Mouse (Mus musculus) kidney, postnatal 0 days (tissue): Measurements from ENCODE around the gene Rassf3. TPM values are rescaled to one million over a fixed set of nuclear protein-coding genes. Genes with fewer than 3 reads are reported as not detected.
A peak's percentile ranks its signal among the peaks of the same experiment; 100 is the strongest.

Experiments used
- ATAC-seq: fragments of 200-750 bp; cut with Nextera tagmentation; replicated peaks from 2 replicates; pipeline ENCODE4 v1.8.0; 2017; ENCODE audit warnings: low read depth, moderate number of reproducible peaks, moderate TSS enrichment, moderate library complexity; ENCODE audit not compliant: low FRiP score
- DNase-seq: peaks from one replicate; pipeline ENCODE4 v3.0.0-alpha.2; 2016; ENCODE audit warnings: low spot score
- H3K27ac ChIP-seq: fragments of 300-500 bp; sonication (generic); 2 replicates; pipeline ENCODE4 v1.5.1; 2014; ENCODE audit warnings: mild to moderate bottlenecking
- H3K27me3 ChIP-seq: fragments of 300-500 bp; sonication (generic); 2 replicates; pipeline ENCODE4 v1.6.1; 2014; ENCODE audit warnings: low read length, mixed read lengths; ENCODE audit not compliant: insufficient read depth
- H3K36me3 ChIP-seq: fragments of 300-500 bp; sonication (generic); 2 replicates; pipeline ENCODE4 v1.6.1; 2014; ENCODE audit warnings: low read length, mixed read lengths; ENCODE audit not compliant: insufficient read depth
- H3K4me1 ChIP-seq: fragments of 300-500 bp; sonication (generic); replicated peaks from 2 replicates; pipeline ENCODE4 v1.6.1; 2014; ENCODE audit warnings: antibody characterized with exemption, low read length, mixed read lengths; ENCODE audit not compliant: insufficient read depth
- H3K4me2 ChIP-seq: fragments of 300-500 bp; sonication (generic); 2 replicates; pipeline ENCODE4 v1.6.1; 2014; ENCODE audit warnings: mild to moderate bottlenecking, low read length, moderate library complexity, mixed read lengths
- H3K4me3 ChIP-seq: fragments of 300-500 bp; sonication (generic); replicated peaks from 2 replicates; pipeline ENCODE4 v1.5.1; 2014; ENCODE audit warnings: low read depth, low read length
- H3K9ac ChIP-seq: fragments of 300-500 bp; sonication (generic); 2 replicates; pipeline ENCODE4 v1.6.1; 2014; ENCODE audit warnings: low read depth, low read length
- H3K9me3 ChIP-seq: fragments of 300-500 bp; sonication (generic); replicated peaks from 2 replicates; pipeline ENCODE4 v1.6.1; 2016; ENCODE audit warnings: low read length, inconsistent platforms, mixed read lengths
- CTCF ChIP-seq: IDR thresholded peaks from 2 replicates; pipeline ENCODE4 v1.5.1; 2016; ENCODE audit warnings: antibody characterized with exemption, low read depth, mild to moderate bottlenecking, moderate library complexity
- WGBS: fragments of 180-500 bp; shearing (Covaris S2); extraction: QIAGEN DNeasy Blood & Tissue Kit; methylation state at CpG from one replicate; pipeline ENCODE4 v1.1.7; 2014; 5-methylcytosine and 5-hydroxymethylcytosine counted together
- polyA plus RNA-seq: library from polyadenylated mRNA; unstranded; fragments of >200 nt; fragmentation: Nextera tagmentation; extraction: Ambion mirVana; gene quantifications from 2 replicates; pipeline ENCODE4 v1.2.1, GENCODE M21; 2015

Gene Rassf3
- polyA plus RNA-seq, 1 experiment from 2014 or later: 11.9 TPM

DNA sequence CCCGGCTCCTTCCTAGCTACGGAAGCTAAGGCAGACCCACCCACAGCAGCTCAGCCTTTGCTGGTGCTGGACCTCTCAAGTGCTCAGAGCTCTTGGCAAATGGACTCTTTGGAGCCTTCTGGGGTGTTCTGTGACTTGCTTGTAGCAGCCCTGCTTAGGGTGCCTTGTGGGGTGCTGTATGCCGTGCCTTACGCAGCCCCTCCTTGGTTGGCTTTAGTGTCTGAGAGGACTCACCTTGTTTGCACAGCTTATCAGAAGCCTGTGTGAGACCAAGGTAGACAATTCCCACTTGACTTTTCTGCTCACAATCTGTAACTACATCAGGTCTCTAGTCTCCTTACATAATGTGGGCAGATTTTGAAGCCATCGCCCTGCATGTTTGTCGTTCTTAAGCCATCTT lies 90.5 kb downstream of the Rassf3 start:
- Histone ChIP-seq H3K4me2 (no peak overlapping the region), H3K9me3 (no peaks in the 10 kb centered on the region), H3K9ac (no peak overlapping the region), H3K27me3 (no peaks in the 10 kb centered on the region), H3K4me1 (no peaks in the 10 kb centered on the region), H3K36me3 (peaks cover 60% of the 10 kb centered on the region), H3K4me3 (no peak overlapping the region), H3K27ac (no peak overlapping the region)
- no peak for TF ChIP-seq CTCF
- ATAC-seq (no peak), DNase-seq (no peak)
- WGBS: 94% methylated on average over 6 of the region's 6 CpGs

GRCm38 (mm10) chr10:121384710-121385109 lies 91.4 kb downstream of the Rassf3 start:
- no peak for DNase-seq

GRCm38 (mm10) chr10:121381280-121381679 lies 94.9 kb downstream of the Rassf3 start:
- 88% methylated on average over 18 of the region's 18 CpGs for WGBS

More at GRCm38 (mm10) chr10:121384710-121385109, 91.4 kb downstream of the Rassf3 start:
- no peak overlapping the region for H3K4me3 ChIP-seq
- TF ChIP-seq CTCF: no peak
- no peak overlapping the region for H3K9ac ChIP-seq
- H3K27ac ChIP-seq: no peak overlapping the region
- no peak overlapping the region for H3K4me2 ChIP-seq
- H3K4me1 ChIP-seq: no peaks in the 10 kb centered on the region
- ATAC-seq: peak; percentile 33; the same call in 1 of the 2 replicates
- no peaks in the 10 kb centered on the region for H3K9me3 ChIP-seq
- WGBS: 86% methylated on average over 13 of the region's 13 CpGs
- H3K36me3 ChIP-seq: peaks cover 56% of the 10 kb centered on the region
- H3K27me3 ChIP-seq: no peaks in the 10 kb centered on the region

DNA sequence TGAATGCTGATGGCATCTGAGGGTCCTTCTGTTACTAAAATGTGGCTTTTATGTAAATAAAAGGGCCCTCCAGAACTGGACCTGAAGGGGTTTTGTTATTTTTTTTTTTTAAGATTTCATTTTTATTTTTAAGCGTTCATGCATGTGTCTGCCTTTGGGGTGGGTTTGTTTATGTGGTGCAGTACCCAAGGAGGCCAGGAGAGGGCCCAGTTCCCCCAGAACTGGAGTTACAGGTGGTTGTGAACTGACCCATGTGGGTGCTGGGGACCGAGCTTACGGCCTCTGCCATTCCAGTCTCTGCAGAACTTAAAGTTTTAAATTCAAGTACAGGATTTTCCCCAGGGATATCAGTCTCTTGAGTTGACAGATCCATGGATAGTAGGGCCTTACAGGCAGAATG lies 96.8 kb downstream of the Rassf3 start:
- Histone ChIP-seq H3K4me3 (no peak overlapping the region), H3K27ac (no peak overlapping the region), H3K9me3 (no peaks in the 10 kb centered on the region), H3K36me3 (peaks cover 55% of the 10 kb centered on the region), H3K4me2 (no peak overlapping the region), H3K27me3 (no peaks in the 10 kb centered on the region), H3K4me1 (peaks cover 7% of the 10 kb centered on the region), H3K9ac (no peak overlapping the region)
- 97% methylated on average over 3 of the region's 3 CpGs for WGBS
- TF ChIP-seq CTCF: peak; percentile 29; the same call in 1 of the 2 replicates
- DNase-seq (no peak), ATAC-seq (no peak)

More at GRCm38 (mm10) chr10:121381280-121381679, 94.9 kb downstream of the Rassf3 start:
- H3K4me3 ChIP-seq: no peak overlapping the region
- ATAC-seq: no peak
- no peaks in the 10 kb centered on the region for H3K27me3 ChIP-seq
- peaks cover 57% of the 10 kb centered on the region for H3K36me3 ChIP-seq
- no peak for TF ChIP-seq CTCF
- H3K4me2 ChIP-seq: no peak overlapping the region
- no peak overlapping the region for H3K27ac ChIP-seq
- DNase-seq: no peak
- H3K4me1 ChIP-seq: peaks cover 2% of the 10 kb centered on the region; the same call in 1 of the 2 replicates
- H3K9ac ChIP-seq: no peak overlapping the region
- no peaks in the 10 kb centered on the region for H3K9me3 ChIP-seq

DNA sequence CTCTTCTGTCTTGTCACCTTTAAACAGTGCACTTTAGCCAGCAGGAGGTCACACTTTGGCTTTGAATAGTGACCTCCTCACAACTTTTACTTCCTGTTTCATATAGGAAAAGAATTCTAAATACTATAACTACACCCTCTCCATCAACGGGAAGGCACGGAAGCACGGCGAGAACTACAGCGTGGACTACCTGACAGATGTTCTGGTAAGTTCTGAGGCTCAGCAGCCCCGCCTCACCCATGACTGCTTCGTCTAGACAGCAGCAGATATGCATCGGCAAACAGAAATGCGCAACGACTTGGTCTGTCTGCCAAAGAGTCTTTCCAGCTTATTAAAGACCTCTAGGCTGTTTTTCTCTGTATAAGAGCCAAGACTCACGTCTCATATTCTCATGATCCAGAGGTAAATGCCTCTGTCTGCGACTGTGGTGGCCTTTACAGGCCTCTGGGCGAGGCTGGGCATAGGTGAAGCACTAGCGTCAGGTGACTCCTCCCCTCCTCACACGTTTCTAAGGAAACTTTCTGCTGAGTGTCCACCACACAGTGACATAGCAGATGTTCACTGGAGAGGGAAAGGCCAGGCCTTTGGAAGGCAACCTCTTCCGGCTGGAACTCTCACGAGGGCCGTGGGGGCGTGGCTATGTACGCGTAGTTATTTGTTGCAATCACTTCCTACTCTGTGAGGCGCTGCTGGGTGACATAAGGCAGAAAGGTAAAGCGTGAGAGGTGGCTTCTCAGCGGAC lies 99.4 kb downstream of the Rassf3 start:
- no peak overlapping the region for H3K9ac ChIP-seq
- peak overlapping the region; percentile 37 for H3K27ac ChIP-seq
- H3K4me3 ChIP-seq: no peak overlapping the region
- no peaks in the 10 kb centered on the region for H3K9me3 ChIP-seq
- no peaks in the 10 kb centered on the region for H3K27me3 ChIP-seq
- ATAC-seq (peak; percentile 79), DNase-seq (peak; percentile 34)
- H3K4me1 ChIP-seq: peaks cover 7% of the 10 kb centered on the region
- 71% methylated on average over 24 of the region's 24 CpGs for WGBS
- no peak overlapping the region for H3K4me2 ChIP-seq
- peaks cover 49% of the 10 kb centered on the region for H3K36me3 ChIP-seq
- no peak for TF ChIP-seq CTCF

DNA sequence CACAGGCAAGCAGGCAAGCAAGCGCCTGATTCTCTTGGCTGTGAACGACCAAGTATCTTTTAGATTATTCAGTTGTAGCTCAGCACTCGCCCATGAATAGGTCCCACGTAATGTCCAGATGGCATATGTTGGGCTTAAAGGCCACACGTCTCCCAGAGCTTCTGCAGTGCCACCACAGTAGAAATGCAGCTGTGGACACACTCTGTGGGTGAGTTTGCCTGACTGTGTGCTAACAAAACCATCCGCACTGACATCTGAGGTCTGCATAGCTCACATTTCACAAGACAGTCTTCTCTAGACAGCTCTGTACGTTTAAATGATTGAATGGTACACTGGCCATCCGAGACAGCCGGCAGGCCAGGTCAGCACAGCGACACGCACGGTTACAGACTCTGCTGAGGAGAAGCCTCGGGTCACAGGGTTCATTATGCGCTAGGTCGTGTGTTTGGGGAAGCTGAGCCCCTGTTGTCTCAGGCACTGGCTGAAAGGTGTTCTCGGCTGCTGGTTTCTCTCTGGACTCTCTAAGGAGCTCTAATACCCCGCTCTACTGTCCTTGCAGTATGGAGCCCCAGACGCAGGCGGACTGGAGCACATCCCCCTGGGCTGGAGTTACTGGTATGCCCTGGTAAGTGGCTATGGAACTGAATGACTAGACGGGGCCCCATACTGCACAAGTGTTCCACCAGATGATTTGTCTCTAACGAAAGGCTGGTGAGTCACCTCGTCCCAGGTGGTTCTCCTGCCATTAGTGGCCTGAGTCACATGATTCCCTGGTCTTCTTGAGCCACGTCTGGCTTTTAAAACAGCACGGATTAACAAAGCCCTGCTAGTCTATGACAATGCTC lies 100.3 kb downstream of the Rassf3 start:
- peaks cover 7% of the 10 kb centered on the region for H3K4me1 ChIP-seq
- DNase-seq (peak; percentile 69), ATAC-seq (peak; percentile 78)
- H3K36me3 ChIP-seq: peaks cover 48% of the 10 kb centered on the region
- H3K4me2 ChIP-seq: peak overlapping the region; percentile 2; the same call in 1 of the 2 replicates
- H3K9me3 ChIP-seq: no peaks in the 10 kb centered on the region
- TF ChIP-seq CTCF: no peak
- peak overlapping the region; percentile 37 for H3K27ac ChIP-seq
- no peak overlapping the region for H3K4me3 ChIP-seq
- H3K9ac ChIP-seq: no peak overlapping the region
- 43% methylated on average over 24 of the region's 24 CpGs for WGBS
- H3K27me3 ChIP-seq: no peaks in the 10 kb centered on the region
